Mouse (Mus musculus) liver, embryonic 14.5 days (tissue): Measurements from ENCODE around the gene Hbb-bh2. TPM values are rescaled to one million over a fixed set of nuclear protein-coding genes. Genes with fewer than 3 reads are reported as not detected.
"Not testable (repeated sequence)": the region's sequence is repeated elsewhere in the genome, so short reads cannot be mapped to it uniquely, and the experiment has no call there.

ENCODE experiments used
- ATAC-seq: fragments of 200-750 bp; cut with Nextera tagmentation; 2 replicates; pipeline ENCODE4 v1.8.0; 2017; ENCODE audit warnings: moderate number of reproducible peaks, mild to moderate bottlenecking, moderate library complexity; ENCODE audit not compliant: insufficient read depth
- DNase-seq, 3 experiments: peaks; one replicate each; pipeline ENCODE4 v3.0.0-alpha.2; 2012 to 2013; ENCODE audit warnings: low read depth in 3 of 3, low spot score in 3 of 3
- H3K27ac ChIP-seq: fragments of 300-500 bp; sonication (generic); 2 replicates; pipeline ENCODE4 v1.5.1; 2014; ENCODE audit warnings: moderate library complexity, mild to moderate bottlenecking, control low read depth, inconsistent platforms
- H3K27me3 ChIP-seq: fragments of 300-500 bp; sonication (generic); 2 replicates; pipeline ENCODE4 v1.6.1; 2014; ENCODE audit warnings: mild to moderate bottlenecking, low read length, moderate library complexity; ENCODE audit not compliant: control insufficient read depth, insufficient read depth
- H3K36me3 ChIP-seq: fragments of 300-500 bp; sonication (generic); replicated peaks from 2 replicates; pipeline ENCODE4 v1.6.1; 2014; ENCODE audit warnings: low read depth; ENCODE audit not compliant: control insufficient read depth, insufficient read depth
- H3K4me1 ChIP-seq, 2 experiments: fragments of 200-500 bp in 1 of 2; fragments of 300-500 bp in 1 of 2; sonication (generic) in 1 of 2; replicated peaks; 2 replicates each; pipeline ENCODE4 v1.6.1; 2012 to 2014; ENCODE audit warnings: antibody characterized with exemption in 1 of 2, inconsistent platforms in 1 of 2, low read length in 1 of 2; ENCODE audit not compliant: control insufficient read depth in 2 of 2, insufficient read depth in 2 of 2
- H3K4me2 ChIP-seq: fragments of 300-500 bp; sonication (generic); 2 replicates; pipeline ENCODE4 v1.6.1; 2014; ENCODE audit warnings: low read depth, mild to moderate bottlenecking, control low read depth, moderate library complexity
- H3K4me3 ChIP-seq, 2 experiments: fragments of 200-500 bp in 1 of 2; fragments of 300-500 bp in 1 of 2; sonication (generic) in 1 of 2; 2 replicates each; pipeline ENCODE4 v1.5.1; 2012 to 2014; ENCODE audit warnings: low read depth in 2 of 2, low read length in 2 of 2, mild to moderate bottlenecking in 2 of 2, control low read depth in 1 of 2, inconsistent platforms in 1 of 2, moderate library complexity in 1 of 2; ENCODE audit not compliant: insufficient read depth in 1 of 2
- H3K9ac ChIP-seq: fragments of 300-500 bp; sonication (generic); replicated peaks from 2 replicates; pipeline ENCODE4 v1.6.1; 2014; ENCODE audit warnings: mild to moderate bottlenecking, control low read depth, moderate library complexity
- H3K9me3 ChIP-seq: fragments of 300-500 bp; sonication (generic); 2 replicates; pipeline ENCODE4 v1.6.1; 2016; ENCODE audit warnings: low read length, mixed read lengths; ENCODE audit not compliant: control insufficient read depth
- CTCF ChIP-seq: IDR thresholded peaks from 2 replicates; pipeline ENCODE4 v1.5.1; 2016; ENCODE audit warnings: antibody characterized with exemption, low read depth, control low read depth
- EP300 ChIP-seq: IDR thresholded peaks from 2 replicates; pipeline ENCODE4 v1.6.1; 2016; ENCODE audit warnings: antibody characterized with exemption, low read depth
- WGBS: fragments of 180-500 bp; shearing (Covaris S2); extraction: QIAGEN DNeasy Blood & Tissue Kit; methylation state at CpG from one replicate; pipeline ENCODE4 v1.1.7; 2014; ENCODE audit not compliant: insufficient replicate concordance; 5-methylcytosine and 5-hydroxymethylcytosine counted together
- polyA plus RNA-seq, 2 experiments: library from polyadenylated mRNA; depleted of rRNA in 1 of 2; stranded (reverse) in 1 of 2; unstranded in 1 of 2; fragments of >200 nt; fragmentation: Nextera tagmentation in 1 of 2; extraction: Ambion mirVana in 1 of 2; gene quantifications; 2 replicates each; pipeline versions ENCODE4 v1.2.1 to v1.2.3; 2012 to 2014

Hbb-bh2 gene
- polyA plus RNA-seq, 2 experiments: 0.36 TPM; not detected in 1

GRCm38 (mm10) chr7:103826255-103826887, 13.9 kb downstream of the Hbb-bh2 start:
- WGBS: 64% methylated on average over 3 of the region's 3 CpGs
- peak overlapping the region; percentile 90 for H3K27ac ChIP-seq
- peak overlapping the region; percentile 29 for H3K4me2 ChIP-seq

GRCm38 (mm10) chr7:103825536-103826254, 14.6 kb downstream of the Hbb-bh2 start:
- Histone ChIP-seq H3K4me2 (peak overlapping the region; percentile 67), H3K36me3 (no peaks in the 10 kb centered on the region), H3K9me3 (no peaks in the 10 kb centered on the region), H3K4me3 (peak overlapping the region; percentile 35 to 42; a peak in 3 of 4 replicates), H3K27ac (peak overlapping the region; percentile 96), H3K4me1 (peaks cover 25 to 30% of the 10 kb centered on the region in 2 experiments), H3K27me3 (no peaks in the 10 kb centered on the region), H3K9ac (no peak overlapping the region; the same call in 1 of the 2 replicates)
- TF ChIP-seq CTCF: no peak
- TF ChIP-seq EP300: peak; percentile 38
- peak; percentile 78 for ATAC-seq
- peak in 2 of 3 experiments; percentile 80 to 83 for DNase-seq
- WGBS: 68% methylated on average over 3 of the region's 3 CpGs

More at GRCm38 (mm10) chr7:103826255-103826887, 13.9 kb downstream of the Hbb-bh2 start:
- H3K27me3 ChIP-seq: no peaks in the 10 kb centered on the region
- TF ChIP-seq EP300 (peak; percentile 58), CTCF (no peak)
- peak overlapping the region; percentile 45 to 54 for H3K4me3 ChIP-seq
- peak overlapping the region; percentile 68 for H3K9ac ChIP-seq
- ATAC-seq (peak; percentile 62), DNase-seq (peak in 2 of 3 experiments; percentile 77 to 79)
- peaks cover 28 to 30% of the 10 kb centered on the region in 2 experiments for H3K4me1 ChIP-seq
- no peaks in the 10 kb centered on the region for H3K9me3 ChIP-seq
- H3K36me3 ChIP-seq: no peaks in the 10 kb centered on the region

GRCm38 (mm10) chr7:103824597-103824996, 15.7 kb downstream of the Hbb-bh2 start:
- ATAC-seq (no peak), DNase-seq (peak in 1 of 3 experiments; percentile 60)
- TF ChIP-seq EP300: peak; percentile 65
- TF ChIP-seq CTCF: no peak
- peaks cover 19 to 23% of the 10 kb centered on the region in 2 experiments for H3K4me1 ChIP-seq
- H3K9me3 ChIP-seq: no peaks in the 10 kb centered on the region
- WGBS: 40% methylated on average over 2 of the region's 2 CpGs
- no peaks in the 10 kb centered on the region for H3K27me3 ChIP-seq
- H3K27ac ChIP-seq: peak overlapping the region; percentile 96
- H3K4me2 ChIP-seq: peak overlapping the region; percentile 67
- H3K9ac ChIP-seq: peak overlapping the region; percentile 71
- H3K36me3 ChIP-seq: no peaks in the 10 kb centered on the region
- peak overlapping the region; percentile 36 to 42 for H3K4me3 ChIP-seq

- Histone ChIP-seq H3K4me3 (peak overlapping the region; percentile 45 to 47), H3K4me2 (peak overlapping the region; percentile 83), H3K9ac (peak overlapping the region; percentile 79), H3K27ac (peak overlapping the region; percentile 93)
- H3K4me1 ChIP-seq, DNase-seq, H3K9me3 ChIP-seq, H3K36me3 ChIP-seq, H3K27me3 ChIP-seq, ATAC-seq: not testable (repeated sequence)
- WGBS: 31% methylated on average over 1 of the region's 2 CpGs
- peak; percentile 17; the same call in 1 of the 2 replicates for TF ChIP-seq EP300
These were observed 25.2 kb downstream of the Hbb-bh2 start for GRCm38 (mm10) chr7:103815085-103815484.

GRCm38 (mm10) chr7:103813766-103814165, 26.6 kb downstream of the Hbb-bh2 start, which contains the start of gene Hbb-bt:
Hbb-bt (minus strand) TSS chr7:103813996.
- no peaks in the 10 kb centered on the region for H3K9me3 ChIP-seq
- 36% methylated on average over 3 of the region's 3 CpGs for WGBS
- peak within 1 kb of the TSS; percentile 84 for H3K9ac ChIP-seq
- DNase-seq: peak; percentile 69 to 89 (median 88)
- no peaks in the 10 kb centered on the region; the same call in 1 of the 2 replicates for H3K36me3 ChIP-seq
- ATAC-seq: peak; percentile 79
- TF ChIP-seq CTCF (no peak), EP300 (peak; percentile 73)
- peaks cover 8 to 21% of the 10 kb centered on the region in 2 experiments for H3K4me1 ChIP-seq
- no peaks in the 10 kb centered on the region for H3K27me3 ChIP-seq
- peak within 1 kb of the TSS; percentile 52 to 83 for H3K4me3 ChIP-seq
- peak within 1 kb of the TSS; percentile 83 for H3K4me2 ChIP-seq
- H3K27ac ChIP-seq: peak within 1 kb of the TSS; percentile 93

GRCm38 (mm10) chr7:103813152-103813551, 27.2 kb downstream of the Hbb-bh2 start:
- peak overlapping the region in 1 of 2 experiments; percentile 52; a peak in 2 of 4 replicates for H3K4me3 ChIP-seq
- DNase-seq, H3K27ac ChIP-seq: not testable (repeated sequence)

More at GRCm38 (mm10) chr7:103813152-103813551, 27.2 kb downstream of the Hbb-bh2 start:
- H3K9me3 ChIP-seq, H3K4me2 ChIP-seq, H3K27me3 ChIP-seq, H3K9ac ChIP-seq, H3K36me3 ChIP-seq: not testable (repeated sequence)
- peaks cover 10 to 22% of the 10 kb centered on the region in 2 experiments for H3K4me1 ChIP-seq
- ATAC-seq: peak; percentile 2
- WGBS: no CpG with 5 or more reads among the region's 3 CpGs
